Mouse (Mus musculus) frontal cortex, postnatal 10 days (tissue): Measurements from ENCODE around the gene Adra2a.

Experiments
- DNase-seq, 2 experiments: peaks; one replicate each; pipeline ENCODE4 v3.0.0; 2022; ENCODE audit warnings: low spot score in 2 of 2, mixed read lengths in 1 of 2

The Adra2a gene

GRCm38 (mm10) chr19:54043851-54044250, at the start of gene Adra2a:
Gene Adra2a (plus strand): TSS chr19:54044151.
- no peak for DNase-seq

- DNase-seq, result no peak
Observed at GRCm38 (mm10) chr19:53994276-53994675, 49.7 kb upstream of the Adra2a start.

- no peak for DNase-seq
Observed at GRCm38 (mm10) chr19:54010973-54011372, 33.0 kb upstream of the Adra2a start.

- no peak for DNase-seq
Observed at GRCm38 (mm10) chr19:54014999-54015398, 29.0 kb upstream of the Adra2a start.

GRCm38 (mm10) chr19:54015503-54015902, 28.4 kb upstream of the Adra2a start:
- no peak for DNase-seq

GRCm38 (mm10) chr19:54035100-54035499, 8.9 kb upstream of the Adra2a start:
- no peak for DNase-seq

- no peak for DNase-seq
Observed at GRCm38 (mm10) chr19:54039441-54039840, 4.5 kb upstream of the Adra2a start.

GRCm38 (mm10) chr19:54040356-54041028, 3.5 kb upstream of the Adra2a start:
- DNase-seq, result no peak

GRCm38 (mm10) chr19:54041029-54041367, 3.0 kb upstream of the Adra2a start:
- no peak for DNase-seq

GRCm38 (mm10) chr19:54044507-54045371, 788 bp downstream of the Adra2a start:
- peak; percentile 65 to 76 for DNase-seq

GRCm38 (mm10) chr19:54045412-54045811, 1.5 kb downstream of the Adra2a start:
- peak in 1 of 2 experiments; percentile 35 for DNase-seq

- peak in 1 of 2 experiments; percentile 44 for DNase-seq
Observed at GRCm38 (mm10) chr19:54045931-54046683, 2.2 kb downstream of the Adra2a start.

- no peak for DNase-seq
Observed at GRCm38 (mm10) chr19:54046684-54047070, 2.7 kb downstream of the Adra2a start.

GRCm38 (mm10) chr19:54047386-54048050, 3.6 kb downstream of the Adra2a start:
- DNase-seq, result no peak

- DNase-seq, result no peak
Observed at GRCm38 (mm10) chr19:54048161-54048885, 4.4 kb downstream of the Adra2a start.

- DNase-seq, result no peak
Observed at GRCm38 (mm10) chr19:54051651-54052050, 7.7 kb downstream of the Adra2a start.

- DNase-seq, result no peak
Observed at GRCm38 (mm10) chr19:54055845-54056244, 11.9 kb downstream of the Adra2a start.

GRCm38 (mm10) chr19:54068447-54068846, 24.5 kb downstream of the Adra2a start:
- no peak for DNase-seq

- DNase-seq, result no peak
Observed at GRCm38 (mm10) chr19:54070521-54070920, 26.6 kb downstream of the Adra2a start.

- DNase-seq, result no peak
Observed at GRCm38 (mm10) chr19:54072233-54072800, 28.4 kb downstream of the Adra2a start.
